Mouse (Mus musculus) spleen, adult 2 months (tissue): ENCODE results near the gene Cpsf3.

Experiments
- CTCF ChIP-seq: fragments of 200-500 bp; IDR thresholded peaks from 2 replicates; pipeline ENCODE4 v1.5.1; 2011; ENCODE audit warnings: mild to moderate bottlenecking, inconsistent platforms; ENCODE audit not compliant: insufficient read depth, insufficient read length, insufficient replicate concordance; ENCODE audit errors: extremely low read depth
- POLR2A ChIP-seq: fragments of 200-500 bp; IDR thresholded peaks from 2 replicates; pipeline ENCODE4 v1.6.1; 2011; ENCODE audit warnings: low read depth, low read length, inconsistent platforms

GRCm38 (mm10) chr12:21312201-21312600, 27.0 kb downstream of the Cpsf3 start:
- TF ChIP-seq CTCF (no peak), POLR2A (no peak)
